Mouse (Mus musculus) heart, adult 8-10 months (tissue): ENCODE measurements at regions not wholly inside any gene's neighbourhood (a gene's known extent, or its start where the extent isn't known, plus 50 kb on each side); places are given as distances from the start of the nearest gene placed in this dataset.
"Not testable (repeated sequence)": the region's sequence is repeated elsewhere in the genome, so short reads cannot be mapped to it uniquely, and the experiment has no call there.

Experiments used
- DNase-seq: peaks from one replicate; pipeline ENCODE4 v3.0.0; 2022; ENCODE audit warnings: low spot score

DNA sequence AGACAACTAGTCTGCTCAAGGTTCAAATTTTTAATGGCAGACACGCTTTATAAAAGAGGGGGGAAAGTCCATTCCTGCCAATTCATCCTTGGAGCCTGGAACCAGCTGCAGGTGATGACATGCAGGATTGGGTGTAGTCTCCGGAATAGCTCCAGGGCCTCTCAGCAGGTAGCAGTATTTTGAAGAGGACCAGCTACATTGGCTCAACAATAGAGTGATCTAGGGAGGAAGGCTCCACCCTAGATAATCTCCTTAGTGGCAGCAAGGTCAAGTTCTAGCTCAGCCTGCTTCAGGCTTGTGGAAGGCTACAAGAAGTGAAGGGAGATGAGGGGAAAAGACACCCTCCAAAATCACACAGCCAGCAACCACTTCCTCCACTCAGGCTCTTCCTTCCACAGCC lies 1405.1 kb downstream of the 4930444P10Rik start:
- not testable (repeated sequence) for DNase-seq

DNA sequence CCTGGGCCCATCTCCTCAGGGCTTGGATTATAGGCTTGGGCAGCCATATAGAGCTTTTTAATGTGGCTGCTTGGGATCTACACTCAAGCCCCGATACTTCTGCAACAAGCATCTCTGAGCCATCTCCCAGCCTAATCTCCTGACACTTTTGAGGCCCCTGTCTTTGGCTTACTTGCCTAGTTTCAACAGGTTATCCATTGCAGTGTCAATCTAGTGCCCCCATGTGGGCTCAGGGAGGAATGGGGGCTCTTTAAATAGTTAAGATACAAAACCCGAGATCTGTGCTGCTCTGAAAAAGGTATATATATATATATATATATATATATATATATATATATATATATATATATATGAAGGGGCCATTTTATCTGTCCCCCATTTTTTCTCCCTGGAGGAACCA lies 1407.0 kb downstream of the 4930444P10Rik start:
- no peak for DNase-seq

DNA sequence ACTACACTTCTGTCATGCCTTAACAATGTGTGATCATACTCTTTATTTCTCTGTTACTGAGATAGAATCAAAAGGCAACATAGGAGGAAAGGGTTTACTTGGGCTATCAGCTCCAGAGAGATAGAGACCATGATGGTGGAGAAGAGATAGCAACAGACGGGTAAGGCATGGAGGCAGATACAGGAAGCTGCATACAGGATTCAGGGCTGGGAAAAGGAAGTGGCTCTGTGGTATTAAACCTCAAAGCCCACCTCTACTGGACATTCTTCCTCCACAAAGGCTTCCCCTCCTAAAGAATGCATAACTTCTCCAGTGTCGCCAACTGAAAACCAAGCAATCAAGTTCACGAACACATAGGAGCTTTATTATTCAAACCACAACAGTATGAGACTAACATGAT lies 1412.7 kb downstream of the 4930444P10Rik start:
- DNase-seq: no peak

DNA sequence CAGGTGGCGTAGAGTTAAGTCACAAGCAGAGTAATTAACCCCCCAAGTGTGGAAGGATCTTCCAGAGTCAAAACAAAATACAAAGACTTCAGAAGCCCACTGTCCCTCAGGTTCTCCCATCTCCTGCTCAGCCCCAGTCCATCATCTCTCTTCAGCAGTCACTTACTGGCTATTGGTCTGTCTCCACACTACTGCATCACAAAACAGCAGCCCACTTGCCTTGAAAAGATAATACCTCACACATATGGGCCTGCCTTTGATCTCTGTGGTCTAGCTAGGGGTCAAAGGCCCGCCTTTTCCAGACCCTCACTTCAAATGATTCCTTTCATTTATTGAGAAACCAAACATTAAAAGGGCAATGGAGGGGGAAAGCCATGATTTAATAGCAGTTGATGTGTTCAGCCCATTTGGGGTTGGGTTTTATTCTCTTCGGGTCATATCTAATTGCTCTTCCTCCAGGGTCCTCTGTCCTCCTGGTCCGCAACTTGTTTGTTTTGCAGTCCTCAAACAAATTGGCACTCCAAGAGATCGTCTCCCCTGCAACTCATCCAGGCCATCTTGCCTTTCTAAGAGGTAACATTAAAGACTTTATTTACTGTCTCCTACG lies 1420.6 kb downstream of the 4930444P10Rik start:
- DNase-seq: no peak

DNA sequence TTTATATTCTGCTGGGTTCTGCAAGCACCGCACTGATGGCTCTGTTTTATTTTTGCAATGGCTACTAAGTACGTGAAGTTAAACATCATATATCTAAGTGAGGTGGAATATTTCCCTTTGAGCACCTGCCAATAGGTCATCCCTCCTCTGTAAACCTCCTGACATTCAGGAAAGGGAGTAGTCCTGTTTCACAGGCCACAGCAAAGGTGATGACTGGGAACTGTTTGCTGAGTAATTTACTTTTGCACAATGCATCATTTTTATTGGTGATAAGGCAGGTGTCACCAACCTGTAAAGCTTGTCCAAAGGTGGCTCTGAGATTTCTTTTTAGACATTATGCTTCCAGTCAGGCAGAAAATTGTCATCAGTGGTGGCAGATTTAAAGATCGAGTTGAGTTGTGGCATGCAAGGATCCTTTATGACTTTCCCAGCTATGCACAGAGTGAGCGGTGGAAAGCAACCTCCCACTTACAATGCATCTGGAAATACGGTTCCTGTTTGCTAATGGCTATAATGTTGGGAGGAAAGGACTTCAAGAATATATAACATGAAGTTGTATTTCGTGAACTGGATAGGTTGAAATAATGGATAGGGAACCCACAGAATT lies 1430.3 kb downstream of the 4930444P10Rik start:
- DNase-seq: no peak

DNA sequence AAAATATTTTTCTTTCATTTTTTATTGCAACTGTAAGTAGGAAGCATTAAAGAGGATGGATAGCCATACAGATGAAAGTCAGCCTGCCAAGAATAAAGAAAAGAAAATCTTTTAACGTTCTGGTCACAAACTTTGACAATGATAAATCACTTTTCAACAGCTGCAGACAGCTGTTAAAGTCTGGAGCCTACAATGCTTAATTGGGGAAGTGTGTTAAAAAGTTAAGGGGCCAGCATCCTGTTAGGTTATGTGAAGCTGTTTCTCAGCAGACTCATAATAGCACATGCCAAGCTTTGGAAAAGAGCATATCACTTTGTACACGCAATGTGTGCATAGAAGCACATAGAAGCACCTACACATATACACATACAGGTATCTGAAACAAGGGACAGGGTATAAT lies 1431.3 kb downstream of the 4930444P10Rik start:
- DNase-seq: peak; percentile 42

DNA sequence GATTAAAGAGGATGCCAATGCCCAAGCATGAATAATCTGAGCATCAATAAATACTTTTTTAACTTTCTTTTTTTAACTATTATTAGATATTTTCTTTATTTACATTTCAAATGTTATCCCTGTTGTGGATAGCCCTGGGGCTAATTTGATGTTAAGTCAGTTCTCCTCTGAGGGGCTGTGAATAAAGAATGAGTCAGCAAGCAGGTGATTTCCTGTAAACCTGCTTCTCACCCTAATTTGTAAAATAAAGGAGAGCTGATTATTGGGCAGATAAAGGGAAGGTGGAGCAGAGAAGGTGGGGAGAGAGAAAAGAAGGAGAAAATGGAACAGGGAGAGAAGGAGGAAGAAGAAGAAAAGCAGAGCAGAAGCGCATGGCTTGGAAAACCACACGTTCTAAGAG lies 1442.8 kb downstream of the 4930444P10Rik start:
- DNase-seq: no peak

DNA sequence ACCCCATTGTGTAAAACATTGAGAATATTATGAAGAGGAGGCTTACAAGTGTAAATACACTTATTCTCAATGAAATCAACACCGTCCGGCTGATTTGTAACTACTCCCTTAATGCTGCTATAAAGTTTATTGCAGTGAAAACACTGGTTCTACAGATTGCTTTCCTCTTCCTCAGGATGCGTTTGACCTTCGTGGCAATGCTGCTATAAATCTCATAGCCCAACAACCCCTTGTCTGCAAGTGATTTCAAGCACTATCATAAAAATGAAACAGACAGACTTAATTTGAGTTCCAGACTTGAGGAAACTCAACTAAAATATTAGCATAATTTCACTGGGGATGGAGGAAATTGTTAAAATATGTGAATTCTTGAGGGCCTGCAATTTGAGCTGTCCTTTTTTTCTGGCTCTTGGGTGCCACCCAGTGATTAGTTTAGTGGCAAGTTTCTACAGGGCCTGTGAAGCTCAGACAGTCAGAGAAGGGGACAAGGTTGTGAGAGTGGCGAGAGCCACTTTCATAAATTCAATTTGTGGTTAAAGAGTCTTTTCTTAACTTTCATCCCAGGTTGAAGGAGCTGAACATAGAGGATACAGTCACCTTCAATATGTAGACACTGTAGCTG lies 1457.4 kb downstream of the 4930444P10Rik start:
- DNase-seq: no peak

DNA sequence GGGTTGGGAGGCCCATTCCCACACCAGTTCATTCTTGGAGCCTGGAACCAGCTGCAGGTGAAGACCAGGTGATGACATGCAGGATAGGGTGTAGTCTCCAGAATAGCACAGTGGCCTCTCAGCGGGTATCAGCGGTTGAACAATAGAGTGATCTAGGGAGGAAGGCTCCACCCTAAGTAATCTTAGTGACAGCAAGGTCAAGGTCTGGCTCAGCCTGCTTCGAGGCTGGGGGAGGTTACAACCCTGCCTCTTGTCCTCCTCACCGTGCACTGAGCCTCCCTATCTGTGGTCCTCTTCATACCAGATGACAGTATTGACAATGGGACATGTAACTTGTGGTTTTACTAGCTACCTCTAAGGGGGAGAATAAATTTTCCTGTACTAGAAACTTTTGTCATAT lies 1461.1 kb downstream of the 4930444P10Rik start:
- DNase-seq: no peak

DNA sequence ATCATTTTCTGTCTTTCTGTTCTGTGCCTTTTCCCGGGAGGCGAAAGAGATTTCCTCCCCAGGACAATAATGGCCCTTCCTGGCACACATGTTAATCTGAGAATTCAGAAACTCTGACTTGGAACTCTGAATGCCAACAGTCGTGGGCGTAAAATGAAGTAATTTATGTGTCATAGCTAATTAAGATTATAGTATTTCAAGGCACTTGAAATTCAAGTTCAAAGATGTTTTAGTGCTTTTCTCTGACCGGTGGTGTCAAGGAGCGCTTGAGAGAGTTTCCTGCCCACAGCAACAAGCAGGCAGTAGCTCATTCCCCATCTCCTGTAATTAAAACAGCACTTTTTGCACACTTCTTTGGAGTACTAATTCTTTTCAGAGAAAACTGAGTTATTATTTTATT lies 1465.9 kb downstream of the 4930444P10Rik start:
- no peak for DNase-seq

DNA sequence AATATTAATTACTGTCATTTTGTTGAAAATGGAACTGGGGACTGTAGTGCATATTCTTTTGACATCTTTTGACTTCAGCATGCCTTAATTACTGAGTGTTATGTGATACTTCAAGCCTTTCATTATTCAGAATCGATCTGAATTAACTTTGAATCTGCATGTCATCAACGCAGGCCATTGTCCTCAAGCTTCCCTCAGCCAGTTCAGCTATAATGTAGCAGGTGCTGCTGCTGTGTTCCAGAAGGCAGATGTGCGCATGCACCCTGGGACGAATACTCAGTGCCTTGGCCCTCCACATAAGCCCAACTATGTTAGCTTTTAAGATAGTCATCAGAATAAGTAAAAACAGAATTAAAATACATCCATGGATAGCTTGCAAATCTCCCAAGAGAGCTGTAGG lies 1466.4 kb downstream of the 4930444P10Rik start:
- DNase-seq: no peak

DNA sequence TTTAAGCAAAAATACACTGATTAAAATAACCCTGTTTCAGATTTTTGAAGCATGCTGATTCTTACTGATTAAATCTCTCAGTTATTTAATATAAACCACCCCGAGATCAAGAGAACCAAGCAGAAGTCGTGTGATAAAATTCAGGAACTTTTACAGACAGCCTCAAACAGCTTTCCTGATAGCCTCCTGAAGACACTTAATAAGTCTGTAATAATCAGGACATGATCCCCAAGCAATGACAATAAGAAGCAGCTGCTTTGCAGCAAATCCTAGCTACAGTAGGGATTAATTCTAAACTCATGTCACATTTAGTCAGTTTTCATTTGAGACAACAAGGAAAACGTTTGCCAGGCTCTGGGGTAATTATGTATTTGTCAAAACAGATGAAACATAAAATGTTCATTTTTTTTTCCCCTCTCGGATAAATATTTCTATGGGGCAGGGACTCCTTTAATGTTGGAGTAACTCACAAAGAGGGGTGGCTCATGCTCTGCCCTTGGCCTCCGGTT lies 1472.1 kb downstream of the 4930444P10Rik start:
- DNase-seq: no peak

DNA sequence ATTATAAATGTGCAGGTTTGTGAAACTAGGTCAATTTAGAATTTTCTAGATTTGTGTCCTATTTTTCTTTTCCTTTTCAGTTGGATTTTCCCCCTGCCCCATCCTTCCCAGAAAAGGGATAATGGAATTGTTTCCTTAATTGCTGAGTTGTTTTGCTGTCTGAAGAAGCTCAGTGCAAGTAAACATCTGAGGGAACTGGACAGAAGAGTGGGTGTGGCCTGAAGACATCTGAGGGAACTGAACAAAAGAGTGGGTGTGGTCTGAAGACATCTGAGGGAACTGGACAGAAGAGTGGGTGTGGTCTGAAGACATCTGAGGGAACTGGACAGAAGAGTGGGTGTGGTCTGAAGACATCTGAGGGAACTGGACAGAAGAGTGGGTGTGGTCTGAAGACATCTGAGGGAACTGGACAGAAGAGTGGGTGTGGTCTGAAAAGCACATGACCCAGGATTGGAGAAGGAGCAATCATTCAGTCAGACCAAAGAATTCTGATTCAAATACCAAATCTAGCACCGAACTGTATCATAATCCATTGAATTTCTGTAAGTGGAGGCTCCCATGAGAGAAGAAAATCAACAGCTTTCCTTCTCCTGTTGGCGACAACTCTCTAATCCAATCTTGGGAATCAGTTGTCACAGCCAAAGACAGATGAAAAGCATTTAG lies 1479.8 kb downstream of the 4930444P10Rik start:
- no peak for DNase-seq

DNA sequence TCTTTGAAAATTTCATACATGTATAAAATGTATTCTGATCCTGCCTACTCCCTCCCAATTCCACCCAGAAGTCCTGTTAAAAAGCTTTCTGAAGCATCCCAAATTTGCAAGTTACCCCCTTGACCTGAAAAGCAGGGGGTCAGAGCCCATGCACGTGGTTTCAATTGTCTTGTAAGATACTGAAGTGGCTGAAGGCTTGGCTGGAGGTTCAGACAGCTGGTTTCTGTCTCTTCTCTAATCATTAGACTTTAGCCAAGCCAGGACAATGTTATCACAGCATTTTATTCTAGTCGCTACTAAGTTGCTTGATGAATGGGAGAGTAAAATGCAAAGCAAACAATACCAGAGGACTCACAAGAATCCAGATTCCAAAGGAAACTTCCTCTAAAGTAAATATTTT lies 1484.1 kb downstream of the 4930444P10Rik start:
- no peak for DNase-seq

DNA sequence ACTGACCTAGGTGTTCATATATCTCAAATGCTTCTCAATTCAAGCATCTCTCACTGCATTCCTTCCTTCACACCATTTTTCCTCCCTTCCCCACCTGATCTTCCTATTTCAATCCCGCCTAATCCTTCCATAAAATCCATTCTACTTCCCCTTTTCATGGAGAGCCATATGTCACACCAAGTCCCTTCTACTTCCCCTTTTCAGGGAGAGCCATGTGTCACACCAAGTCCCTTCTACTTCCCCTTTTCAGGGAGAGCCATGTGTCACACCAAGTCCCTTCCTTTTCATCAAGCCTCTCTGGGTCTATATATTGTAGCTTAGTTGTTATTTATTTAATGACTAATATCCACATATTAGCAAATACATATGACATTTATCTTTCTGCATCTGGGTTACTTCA lies 1497.2 kb downstream of the 4930444P10Rik start:
- DNase-seq: peak; percentile 12

DNA sequence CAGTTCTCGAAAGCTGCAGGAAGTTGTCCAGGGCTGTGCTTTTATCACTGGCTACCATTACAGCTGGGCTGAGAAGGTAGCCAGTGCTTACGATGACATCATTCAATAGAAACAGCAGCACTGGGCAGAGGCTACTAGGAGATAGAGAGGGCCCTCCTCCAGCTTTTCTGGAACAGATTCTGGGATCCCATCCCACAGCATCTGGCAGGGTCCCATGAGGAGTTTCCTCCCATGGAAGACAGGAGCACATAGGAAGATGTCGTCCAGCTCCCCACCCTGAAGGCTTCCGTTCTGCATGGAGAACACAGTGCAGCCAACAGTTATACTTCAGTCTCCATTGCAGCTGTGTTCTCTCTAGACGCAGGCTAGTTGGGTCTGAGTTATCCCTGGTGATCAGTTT lies 1503.2 kb downstream of the 4930444P10Rik start:
- peak; percentile 49 for DNase-seq

DNA sequence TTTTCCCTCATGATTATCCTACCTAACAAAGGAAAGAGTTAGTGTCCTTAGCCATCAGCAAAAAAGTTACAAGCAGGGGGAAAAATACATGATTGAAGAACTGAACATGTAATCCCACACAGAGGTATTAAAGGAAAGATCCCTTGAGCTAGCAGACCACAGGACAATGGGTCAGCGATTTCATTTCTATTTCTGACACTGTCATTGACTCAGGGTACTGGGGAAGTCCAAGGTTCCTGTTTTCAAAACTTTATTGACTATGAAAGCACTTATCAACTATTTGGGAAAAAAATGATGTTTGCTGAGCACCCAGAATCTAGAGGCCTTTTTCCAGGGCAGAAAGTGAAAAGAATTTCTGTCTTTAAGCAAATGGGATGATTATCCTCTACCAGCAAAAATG lies 1513.7 kb downstream of the 4930444P10Rik start:
- DNase-seq: peak; percentile 6

DNA sequence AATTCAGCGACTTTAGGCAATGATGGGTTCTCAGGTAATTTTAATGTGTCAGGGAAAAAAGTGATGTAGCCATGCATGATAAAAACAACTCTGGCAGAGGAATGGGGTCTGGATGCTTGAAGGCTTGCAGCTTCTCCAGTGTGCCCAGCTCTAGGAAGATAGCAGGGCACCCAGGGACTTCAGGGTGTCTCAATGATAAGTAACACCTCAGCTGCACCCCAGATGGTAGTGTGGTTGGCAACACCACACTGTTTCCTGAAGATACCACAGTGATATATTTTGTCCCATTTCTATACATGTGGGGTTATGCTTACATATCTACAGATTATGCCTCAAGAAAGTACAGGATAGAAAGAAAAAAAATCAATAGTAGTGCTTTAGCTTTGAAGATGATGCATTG lies 1516.9 kb downstream of the 4930444P10Rik start:
- DNase-seq: no peak

DNA sequence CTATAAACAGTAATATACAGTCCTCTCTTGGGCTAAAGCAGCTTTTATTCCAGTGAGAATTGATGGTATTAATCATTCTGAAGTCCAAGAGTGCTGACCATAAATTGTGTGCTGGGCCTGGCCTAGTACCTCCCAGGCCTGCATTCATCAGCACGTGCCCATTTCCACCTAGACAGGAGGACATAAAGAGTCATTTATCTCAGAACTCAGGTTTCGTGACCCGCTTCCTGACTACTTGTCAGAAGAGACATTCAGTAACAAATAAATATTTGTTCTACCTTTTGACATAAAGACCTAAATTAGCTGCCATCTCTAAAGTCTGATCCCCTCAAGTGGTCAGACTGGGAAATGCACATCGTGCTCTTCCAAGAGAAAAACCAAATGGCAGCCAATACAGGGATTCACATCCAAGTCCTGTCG lies 1522.6 kb downstream of the 4930444P10Rik start:
- DNase-seq: no peak

DNA sequence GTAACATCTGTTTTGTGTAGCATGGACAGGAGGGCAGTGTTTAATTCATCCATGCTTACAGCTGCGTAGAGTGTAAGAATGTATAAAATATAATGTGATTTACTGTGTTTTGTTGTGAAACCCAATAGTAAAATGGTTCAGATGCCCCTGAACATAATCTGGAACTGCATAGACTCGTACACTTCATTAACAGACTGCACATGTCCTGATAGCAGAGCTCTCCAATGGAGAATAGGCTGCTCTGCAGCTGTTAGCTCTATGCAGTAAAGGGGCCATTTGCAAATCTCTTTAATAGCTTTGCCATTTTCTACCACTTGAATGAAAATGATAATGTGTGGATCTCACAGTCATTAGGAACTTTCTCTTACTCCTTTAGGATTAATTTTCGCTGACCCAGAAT lies 1523.0 kb downstream of the 4930444P10Rik start:
- DNase-seq: no peak

DNA sequence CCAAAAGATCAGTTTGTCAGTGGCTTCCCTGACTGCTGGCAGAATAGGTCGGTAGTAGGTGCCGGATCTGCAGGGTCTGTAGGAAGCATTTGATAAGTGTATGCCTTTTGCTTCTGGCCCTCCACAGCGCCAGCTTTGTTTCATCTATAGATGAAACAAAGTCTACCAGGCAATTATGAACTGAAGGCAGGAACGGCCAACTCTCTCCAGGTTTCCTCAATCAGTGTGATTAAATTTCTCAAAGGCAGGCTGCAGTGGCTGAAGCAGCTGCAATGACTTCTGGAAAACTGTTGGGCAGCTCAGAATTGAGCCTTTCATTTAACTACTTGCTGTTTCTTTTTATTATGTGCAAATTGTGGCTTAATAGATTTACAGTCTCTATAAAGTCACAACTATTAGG lies 1526.1 kb downstream of the 4930444P10Rik start:
- DNase-seq: no peak

DNA sequence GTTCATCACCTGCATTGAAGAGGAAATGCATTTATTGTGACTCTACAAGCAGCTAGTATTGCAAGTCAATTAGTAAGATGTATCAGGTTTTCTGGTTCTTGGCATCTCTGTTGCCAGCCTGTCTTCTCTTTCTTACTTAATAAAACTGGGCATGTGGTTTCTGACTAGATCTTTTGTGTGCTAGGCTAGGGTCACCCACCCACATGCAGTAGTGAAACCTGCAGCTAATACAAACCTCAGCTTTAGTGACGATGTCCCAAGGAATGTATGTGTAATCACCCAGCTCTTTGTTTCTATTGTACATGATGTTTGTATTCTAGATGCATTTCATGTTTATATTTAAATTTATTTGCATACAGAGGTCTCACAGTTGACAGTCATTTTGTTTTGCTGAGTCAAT lies 1526.7 kb downstream of the 4930444P10Rik start:
- no peak for DNase-seq
